ENCODE assay signal across 8 mouse cellular contexts in genomic region chr13:103333153-103333552, GRCm38 (mm10). TPM values are rescaled to one million over a fixed set of nuclear protein-coding genes. Genes with fewer than 3 reads are reported as not detected.
A peak's percentile ranks its signal among the peaks of the same experiment; 100 is the strongest.
DNase-seq lines count a peak whose midpoint lies in the region; ATAC-seq and TF ChIP-seq lines count a peak whose summit lies in the region.

No protein-coding gene starts in this region.

- intact Hi-C loops in gastrocnemius, postnatal 14 days (cut with DNase I; ENCODE audit: low total_unique reads), result loop anchor here (10.0 kb wide), 1 partner anchor 158 kb away; no protein-coding TSS in a partner anchor
- intact Hi-C loops in left cerebral cortex, postnatal 14 days (cut with DNase I), result loop anchor here (5.0 kb wide), 2 partner anchors 161 to 309 kb away; no protein-coding TSS in a partner anchor

- H3K36me3 ChIP-seq in lung, embryonic 15.5 days, result no peaks in the 10 kb centered on the region
- H3K36me3 ChIP-seq in forebrain, embryonic 12.5 days (replicated peaks), result no peaks in the 10 kb centered on the region
- no peaks in the 10 kb centered on the region for H3K36me3 ChIP-seq in intestine, postnatal 0 days (ENCODE audit: control insufficient read depth, insufficient read depth)
- no peaks in the 10 kb centered on the region for H3K36me3 ChIP-seq in small intestine, adult 2 months (ENCODE audit: control insufficient read depth, insufficient read depth, low read length)

- TF ChIP-seq CTCF in intestine, postnatal 0 days (IDR thresholded peaks at IDR 0.05; ENCODE audit: low read depth), result no peak
- TF ChIP-seq CTCF in small intestine, adult 2 months (IDR thresholded peaks at IDR 0.05; ENCODE audit: extremely low read depth, insufficient read length, insufficient replicate concordance, low read depth, low read length), result no peak

- peaks cover 16% of the 10 kb centered on the region for H3K4me1 ChIP-seq in lung, embryonic 15.5 days
- peaks cover 27% of the 10 kb centered on the region for H3K4me1 ChIP-seq in forebrain, embryonic 12.5 days
- H3K4me1 ChIP-seq in intestine, postnatal 0 days (replicated peaks; ENCODE audit: control insufficient read depth, insufficient read depth, low read length), result 0 out of 2 replicates have a peak, but pooled peaks cover 2% of the 10 kb centered on the region
- peaks cover 10% of the 10 kb centered on the region; the same call in 1 of the 2 replicates for H3K4me1 ChIP-seq in small intestine, adult 2 months (ENCODE audit: control insufficient read depth, insufficient read depth, insufficient read length, low read length)

- 2% methylated on average over 17 of the region's 17 CpGs for WGBS in lung, embryonic 15.5 days
- 3% methylated on average over 17 of the region's 17 CpGs for WGBS in forebrain, embryonic 12.5 days
- 1% methylated on average over 17 of the region's 17 CpGs for WGBS in intestine, postnatal 0 days
- WGBS in small intestine, adult 2 months, result 5% methylated on average over 17 of the region's 17 CpGs

- no peak for TF ChIP-seq POLR2A in small intestine, adult 2 months (IDR thresholded peaks at IDR 0.05; ENCODE audit: low read depth, low read length)

- ATAC-seq in lung, embryonic 15.5 days (ENCODE audit: borderline replicate concordance, extremely low read depth, low FRiP score, low TSS enrichment), result no peak
- ATAC-seq in forebrain, embryonic 12.5 days (ENCODE audit: low FRiP score), result no peak
- ATAC-seq in intestine, postnatal 0 days, result no peak

- DNase-seq in lung, adult 18-20 months, result no peak
- no peak for DNase-seq in right cerebral cortex, postnatal 36 days (ENCODE audit: low spot score in 2 of 2)
- no peak for DNase-seq in gastrocnemius, postnatal 14 days
- DNase-seq in left cerebral cortex, postnatal 14 days (ENCODE audit: low spot score in 2 of 2), result no peak

- peak overlapping the region; percentile 97 for H3K4me2 ChIP-seq in lung, embryonic 15.5 days
- H3K4me2 ChIP-seq in forebrain, embryonic 12.5 days, result peak overlapping the region; percentile 90
- peak overlapping the region; percentile 99 for H3K4me2 ChIP-seq in intestine, postnatal 0 days (replicated peaks; ENCODE audit: low read depth)

- H3K27me3 ChIP-seq in lung, embryonic 15.5 days, result peaks cover 58% of the 10 kb centered on the region
- peaks cover 49% of the 10 kb centered on the region for H3K27me3 ChIP-seq in forebrain, embryonic 12.5 days
- H3K27me3 ChIP-seq in intestine, postnatal 0 days (replicated peaks; ENCODE audit: control insufficient read depth, insufficient read depth, low read length), result peaks cover 19% of the 10 kb centered on the region; the same call in 1 of the 2 replicates
- H3K27me3 ChIP-seq in small intestine, adult 2 months (ENCODE audit: control insufficient read depth, insufficient read depth, low read length), result peaks cover 19% of the 10 kb centered on the region

- peak overlapping the region; percentile 69 for H3K4me3 ChIP-seq in lung, embryonic 15.5 days
- peak overlapping the region; percentile 73 for H3K4me3 ChIP-seq in forebrain, embryonic 12.5 days (replicated peaks)
- H3K4me3 ChIP-seq in intestine, postnatal 0 days (ENCODE audit: low read depth, low read length), result peak overlapping the region; percentile 71
- peak overlapping the region; percentile 83 for H3K4me3 ChIP-seq in small intestine, adult 2 months (ENCODE audit: low read depth, low read length)

- H3K9ac ChIP-seq in lung, embryonic 15.5 days, result peak overlapping the region; percentile 49
- peak overlapping the region; percentile 66; the same call in 1 of the 2 replicates for H3K9ac ChIP-seq in forebrain, embryonic 12.5 days
- H3K9ac ChIP-seq in intestine, postnatal 0 days (ENCODE audit: low read depth, low read length), result no peak overlapping the region

- H3K27ac ChIP-seq in lung, embryonic 15.5 days, result no peak overlapping the region
- no peak overlapping the region for H3K27ac ChIP-seq in forebrain, embryonic 12.5 days
- no peak overlapping the region for H3K27ac ChIP-seq in intestine, postnatal 0 days (ENCODE audit: low read depth, low read length)
- no peak overlapping the region for H3K27ac ChIP-seq in small intestine, adult 2 months (ENCODE audit: insufficient read depth, low read depth, low read length)

- no peaks in the 10 kb centered on the region for H3K9me3 ChIP-seq in lung, embryonic 15.5 days
- H3K9me3 ChIP-seq in forebrain, embryonic 12.5 days, result no peaks in the 10 kb centered on the region
- H3K9me3 ChIP-seq in intestine, postnatal 0 days (ENCODE audit: control insufficient read depth), result no peaks in the 10 kb centered on the region

RNA-seq across cellular contexts. Expression of gene Mast4, which starts 1.1 kb away (rescaled TPM):
- 25.1 and 31.8 TPM in 2 replicates for polyA plus RNA-seq in lung, embryonic 15.5 days (2015; fragmentation: Nextera tagmentation; extraction: Ambion mirVana)
- polyA plus RNA-seq in forebrain, embryonic 12.5 days (2016; fragmentation: Nextera tagmentation; extraction: Ambion mirVana), result 20.4 and 21.5 TPM in 2 replicates
- polyA plus RNA-seq in intestine, postnatal 0 days (2015; fragmentation: Nextera tagmentation; extraction: Ambion mirVana), result 6.1 and 8.8 TPM in 2 replicates
- polyA plus RNA-seq in small intestine, adult 2 months (2012; rRNA removed), result 2.3 and 5.3 TPM in 2 replicates
- 10 to 100 TPM; 28.0 to 31.2 TPM for total RNA-seq in gastrocnemius, postnatal 14 days (2021)
- total RNA-seq in left cerebral cortex, postnatal 14 days (2021), result 10 to 100 TPM; 35.5 to 41.2 TPM
